Mouse (Mus musculus) heart, postnatal 0 days (tissue): ENCODE data around the gene Ssbp3.

Experiments
- CTCF ChIP-seq: IDR thresholded peaks from 2 replicates; pipeline ENCODE4 v1.5.1; 2016; ENCODE audit warnings: antibody characterized with exemption, control low read depth, low read depth
- EP300 ChIP-seq: IDR thresholded peaks from 2 replicates; pipeline ENCODE4 v1.6.1; 2016; ENCODE audit warnings: antibody characterized with exemption, low read depth

GRCm38 (mm10) chr4:106915265-106915664, 4.8 kb downstream of the Ssbp3 start:
- TF ChIP-seq CTCF (no peak), EP300 (no peak)
